Mouse (Mus musculus): Measurements from ENCODE around the gene Acsl1. TPM values are rescaled to one million over a fixed set of nuclear protein-coding genes. Genes with fewer than 3 reads are reported as not detected.

The Acsl1 gene
- total and polyA plus RNA-seq, 2 experiments from 2014 or later = 28.2 to 36.7 TPM

- Histone ChIP-seq H3K9me3 (ENCODE audit: low read length) (no peaks in the 10 kb centered on the region), H3K4me2 (ENCODE audit: low read depth, low read length, poor library complexity, severe bottlenecking) (no peak overlapping the region), H3K36me3 (ENCODE audit: insufficient read depth, low read length) (peaks cover 13% of the 10 kb centered on the region; the same call in 1 of the 2 replicates), H3K27me3 (ENCODE audit: insufficient read depth, low read length) (no peaks in the 10 kb centered on the region), H3K27ac (ENCODE audit: low read depth, low read length) (no peak overlapping the region), H3K4me1 (ENCODE audit: insufficient read depth, low read length) (no peaks in the 10 kb centered on the region), H3K9ac (replicated peaks; ENCODE audit: low read length, poor library complexity, severe bottlenecking) (no peak overlapping the region), H3K4me3 (ENCODE audit: low read depth, low read length) (no peak overlapping the region)
- ATAC-seq (ENCODE audit: low FRiP score) (no peak), DNase-seq (ENCODE audit: low spot score) (no peak)
- no peak for TF ChIP-seq CTCF (IDR thresholded peaks at IDR 0.05)
- WGBS = 68% methylated on average over 3 of the region's 3 CpGs
Observed at GRCm38 (mm10) chr8:46504196-46504595, 33.4 kb downstream of the Acsl1 start.

GRCm38 (mm10) chr8:46508488-46509395 is 37.9 kb downstream of the Acsl1 start:
- Histone ChIP-seq H3K4me1 (ENCODE audit: insufficient read depth, low read length) (no peaks in the 10 kb centered on the region), H3K9me3 (ENCODE audit: low read length) (no peaks in the 10 kb centered on the region), H3K4me3 (ENCODE audit: low read depth, low read length) (no peak overlapping the region), H3K27me3 (ENCODE audit: insufficient read depth, low read length) (no peaks in the 10 kb centered on the region), H3K36me3 (ENCODE audit: insufficient read depth, low read length) (peaks cover 23% of the 10 kb centered on the region), H3K4me2 (ENCODE audit: low read depth, low read length, poor library complexity, severe bottlenecking) (no peak overlapping the region), H3K27ac (ENCODE audit: low read depth, low read length) (no peak overlapping the region), H3K9ac (replicated peaks; ENCODE audit: low read length, poor library complexity, severe bottlenecking) (no peak overlapping the region)
- WGBS = 86% methylated on average over 14 of the region's 14 CpGs
- no peak for ATAC-seq (ENCODE audit: low FRiP score)
- no peak for TF ChIP-seq CTCF (IDR thresholded peaks at IDR 0.05)
- no peak for DNase-seq (ENCODE audit: low spot score)

- no peak for DNase-seq (ENCODE audit: low spot score)
- ATAC-seq (ENCODE audit: low FRiP score) = no peak
- Histone ChIP-seq H3K4me2 (ENCODE audit: low read depth, low read length, poor library complexity, severe bottlenecking) (no peak overlapping the region), H3K9ac (replicated peaks; ENCODE audit: low read length, poor library complexity, severe bottlenecking) (no peak overlapping the region), H3K36me3 (ENCODE audit: insufficient read depth, low read length) (peaks cover 28% of the 10 kb centered on the region), H3K27me3 (ENCODE audit: insufficient read depth, low read length) (no peaks in the 10 kb centered on the region), H3K27ac (ENCODE audit: low read depth, low read length) (no peak overlapping the region), H3K4me3 (ENCODE audit: low read depth, low read length) (no peak overlapping the region), H3K4me1 (ENCODE audit: insufficient read depth, low read length) (no peaks in the 10 kb centered on the region), H3K9me3 (ENCODE audit: low read length) (no peaks in the 10 kb centered on the region)
- 88% methylated on average over 3 of the region's 3 CpGs for WGBS
- TF ChIP-seq CTCF (IDR thresholded peaks at IDR 0.05) = no peak
Observed at GRCm38 (mm10) chr8:46509474-46509873, 38.6 kb downstream of the Acsl1 start.

GRCm38 (mm10) chr8:46511336-46511735 is 40.5 kb downstream of the Acsl1 start:
- H3K36me3 ChIP-seq (ENCODE audit: insufficient read depth, low read length) = peaks cover 25% of the 10 kb centered on the region
- DNase-seq (ENCODE audit: low spot score) (no peak), ATAC-seq (ENCODE audit: low FRiP score) (no peak)
- no peak overlapping the region for H3K27ac ChIP-seq (ENCODE audit: low read depth, low read length)
- no peaks in the 10 kb centered on the region for H3K4me1 ChIP-seq (ENCODE audit: insufficient read depth, low read length)
- no peak overlapping the region for H3K9ac ChIP-seq (replicated peaks; ENCODE audit: low read length, poor library complexity, severe bottlenecking)
- no peak overlapping the region for H3K4me3 ChIP-seq (ENCODE audit: low read depth, low read length)
- H3K27me3 ChIP-seq (ENCODE audit: insufficient read depth, low read length) = no peaks in the 10 kb centered on the region
- no peaks in the 10 kb centered on the region for H3K9me3 ChIP-seq (ENCODE audit: low read length)
- H3K4me2 ChIP-seq (ENCODE audit: low read depth, low read length, poor library complexity, severe bottlenecking) = no peak overlapping the region
- WGBS = 76% methylated on average over 9 of the region's 9 CpGs
- TF ChIP-seq CTCF (IDR thresholded peaks at IDR 0.05) = no peak

- H3K4me2 ChIP-seq (ENCODE audit: low read depth, low read length, poor library complexity, severe bottlenecking) = no peak overlapping the region
- H3K4me1 ChIP-seq (ENCODE audit: insufficient read depth, low read length) = no peaks in the 10 kb centered on the region
- 73% methylated on average over 8 of the region's 8 CpGs for WGBS
- H3K27ac ChIP-seq (ENCODE audit: low read depth, low read length) = no peak overlapping the region
- no peak for TF ChIP-seq CTCF (IDR thresholded peaks at IDR 0.05)
- H3K36me3 ChIP-seq (ENCODE audit: insufficient read depth, low read length) = peaks cover 22% of the 10 kb centered on the region
- DNase-seq (ENCODE audit: low spot score) (no peak), ATAC-seq (ENCODE audit: low FRiP score) (no peak)
- H3K9ac ChIP-seq (replicated peaks; ENCODE audit: low read length, poor library complexity, severe bottlenecking) = no peak overlapping the region
- H3K4me3 ChIP-seq (ENCODE audit: low read depth, low read length) = no peak overlapping the region
- H3K9me3 ChIP-seq (ENCODE audit: low read length) = no peaks in the 10 kb centered on the region
- no peaks in the 10 kb centered on the region for H3K27me3 ChIP-seq (ENCODE audit: insufficient read depth, low read length)
Observed at GRCm38 (mm10) chr8:46512538-46512937, 41.7 kb downstream of the Acsl1 start.

- Histone ChIP-seq H3K4me2 (ENCODE audit: low read depth, low read length, poor library complexity, severe bottlenecking) (no peak overlapping the region), H3K9me3 (ENCODE audit: low read length) (no peaks in the 10 kb centered on the region), H3K4me3 (ENCODE audit: low read depth, low read length) (no peak overlapping the region), H3K27me3 (ENCODE audit: insufficient read depth, low read length) (no peaks in the 10 kb centered on the region), H3K9ac (replicated peaks; ENCODE audit: low read length, poor library complexity, severe bottlenecking) (no peak overlapping the region), H3K4me1 (ENCODE audit: insufficient read depth, low read length) (no peaks in the 10 kb centered on the region), H3K27ac (ENCODE audit: low read depth, low read length) (no peak overlapping the region), H3K36me3 (ENCODE audit: insufficient read depth, low read length) (peaks cover 20% of the 10 kb centered on the region)
- 100% methylated on average over 1 of the region's 1 CpGs for WGBS
- no peak for TF ChIP-seq CTCF (IDR thresholded peaks at IDR 0.05)
- ATAC-seq (ENCODE audit: low FRiP score) = no peak
- DNase-seq (ENCODE audit: low spot score) = no peak
Observed at GRCm38 (mm10) chr8:46514027-46514426, 43.2 kb downstream of the Acsl1 start.
